Mouse (Mus musculus) heart, postnatal 0 days (tissue): ENCODE data around the gene 2900026A02Rik. TPM values are rescaled to one million over a fixed set of nuclear protein-coding genes. Genes with fewer than 3 reads are reported as not detected.
A peak's percentile ranks its signal among the peaks of the same experiment; 100 is the strongest.

Experiments used
- ATAC-seq: fragments of 200-750 bp; cut with Nextera tagmentation; 2 replicates; pipeline ENCODE4 v1.8.0; 2017; ENCODE audit warnings: low read depth, moderate number of reproducible peaks, moderate library complexity; ENCODE audit not compliant: insufficient read depth
- DNase-seq: peaks from one replicate; pipeline ENCODE4 v3.0.0-alpha.2; 2016; ENCODE audit warnings: low spot score
- H3K27ac ChIP-seq: fragments of 300-500 bp; sonication (generic); 2 replicates; pipeline ENCODE4 v1.5.1; 2014; ENCODE audit warnings: low read depth, mild to moderate bottlenecking
- H3K27me3 ChIP-seq: fragments of 300-500 bp; sonication (generic); 2 replicates; pipeline ENCODE4 v1.6.1; 2014; ENCODE audit warnings: low read length, mixed read lengths; ENCODE audit not compliant: control insufficient read depth, insufficient read depth
- H3K36me3 ChIP-seq: fragments of 300-500 bp; sonication (generic); replicated peaks from 2 replicates; pipeline ENCODE4 v1.6.1; 2014; ENCODE audit warnings: low read length, mixed read lengths; ENCODE audit not compliant: control insufficient read depth, insufficient read depth
- H3K4me1 ChIP-seq: fragments of 300-500 bp; sonication (generic); 2 replicates; pipeline ENCODE4 v1.6.1; 2014; ENCODE audit warnings: antibody characterized with exemption; ENCODE audit not compliant: control insufficient read depth, insufficient read depth
- H3K4me2 ChIP-seq: fragments of 300-500 bp; sonication (generic); 2 replicates; pipeline ENCODE4 v1.6.1; 2014; ENCODE audit warnings: low read depth, mild to moderate bottlenecking, low read length, moderate library complexity
- H3K4me3 ChIP-seq: fragments of 300-500 bp; sonication (generic); 2 replicates; pipeline ENCODE4 v1.5.1; 2014; ENCODE audit warnings: low read depth, low read length
- H3K9ac ChIP-seq: fragments of 300-500 bp; sonication (generic); replicated peaks from 2 replicates; pipeline ENCODE4 v1.6.1; 2014; ENCODE audit warnings: low read depth, low read length, mixed read lengths
- H3K9me3 ChIP-seq: fragments of 300-500 bp; sonication (generic); replicated peaks from 2 replicates; pipeline ENCODE4 v1.6.1; 2016; ENCODE audit warnings: low read length; ENCODE audit not compliant: control insufficient read depth
- CTCF ChIP-seq: IDR thresholded peaks from 2 replicates; pipeline ENCODE4 v1.5.1; 2016; ENCODE audit warnings: antibody characterized with exemption, control low read depth, low read depth
- EP300 ChIP-seq: IDR thresholded peaks from 2 replicates; pipeline ENCODE4 v1.6.1; 2016; ENCODE audit warnings: antibody characterized with exemption, low read depth
- WGBS: fragments of 180-500 bp; shearing (Covaris S2); extraction: QIAGEN DNeasy Blood & Tissue Kit; methylation state at CpG from one replicate; pipeline ENCODE4 v1.1.7; 2014; 5-methylcytosine and 5-hydroxymethylcytosine counted together
- polyA plus RNA-seq: library from polyadenylated mRNA; unstranded; fragments of >200 nt; fragmentation: Nextera tagmentation; extraction: Ambion mirVana; gene quantifications from 2 replicates; pipeline ENCODE4 v1.2.1, GENCODE M21; 2015
- total RNA-seq: library from RNA; depleted of rRNA; stranded (reverse); fragments of >200 nt; gene quantifications from 2 replicates; pipeline ENCODE4 v1.2.3, GENCODE M21; 2014; ENCODE audit warnings: low replicate concordance

Gene 2900026A02Rik
- total and polyA plus RNA-seq, 2 experiments from 2014 or later = 10.2 to 18.9 TPM

- WGBS = 22% methylated on average over 12 of the region's 12 CpGs
- Histone ChIP-seq H3K4me2 (no peak overlapping the region), H3K4me1 (peaks cover 36% of the 10 kb centered on the region), H3K9me3 (no peaks in the 10 kb centered on the region), H3K4me3 (no peak overlapping the region), H3K27me3 (no peaks in the 10 kb centered on the region), H3K27ac (no peak overlapping the region), H3K9ac (no peak overlapping the region; the same call in 1 of the 2 replicates), H3K36me3 (no peaks in the 10 kb centered on the region)
- DNase-seq (peak; percentile 50), ATAC-seq (peak; percentile 47)
- TF ChIP-seq CTCF (no peak), EP300 (no peak)
These were observed 98.5 kb downstream of the 2900026A02Rik start for GRCm38 (mm10) chr5:113122326-113123054.

- H3K9ac ChIP-seq = no peak overlapping the region
These were observed 99.5 kb downstream of the 2900026A02Rik start for GRCm38 (mm10) chr5:113121591-113121875.

GRCm38 (mm10) chr5:113120741-113121590, 100.1 kb downstream of the 2900026A02Rik start:
- H3K4me3 ChIP-seq = no peak overlapping the region
- WGBS = 41% methylated on average over 15 of the region's 15 CpGs
- no peak for DNase-seq
- H3K4me1 ChIP-seq = peaks cover 36% of the 10 kb centered on the region
- no peaks in the 10 kb centered on the region for H3K36me3 ChIP-seq
- TF ChIP-seq CTCF = no peak
- TF ChIP-seq EP300 = no peak
- no peaks in the 10 kb centered on the region for H3K27me3 ChIP-seq
- peak overlapping the region; percentile 40; the same call in 1 of the 2 replicates for H3K27ac ChIP-seq
- H3K4me2 ChIP-seq = no peak overlapping the region
- H3K9me3 ChIP-seq = no peaks in the 10 kb centered on the region
- ATAC-seq = no peak; the same call in 1 of the 2 replicates
- H3K9ac ChIP-seq = peak overlapping the region; percentile 37

More at GRCm38 (mm10) chr5:113121591-113121875, 99.5 kb downstream of the 2900026A02Rik start:
- ATAC-seq = no peak
- H3K9me3 ChIP-seq = no peaks in the 10 kb centered on the region
- H3K4me3 ChIP-seq = no peak overlapping the region
- no peak overlapping the region for H3K27ac ChIP-seq
- peaks cover 36% of the 10 kb centered on the region for H3K4me1 ChIP-seq
- DNase-seq = no peak
- TF ChIP-seq EP300 (no peak), CTCF (no peak)
- WGBS = 80% methylated on average over 6 of the region's 6 CpGs
- no peaks in the 10 kb centered on the region for H3K27me3 ChIP-seq
- no peaks in the 10 kb centered on the region for H3K36me3 ChIP-seq
- no peak overlapping the region for H3K4me2 ChIP-seq

GRCm38 (mm10) chr5:113119861-113120465, 101.1 kb downstream of the 2900026A02Rik start:
- H3K27ac ChIP-seq = 0 out of 2 replicates have a peak overlapping the region, but pooled peaks have one; percentile 24
- TF ChIP-seq CTCF (no peak), EP300 (no peak)
- no peaks in the 10 kb centered on the region for H3K9me3 ChIP-seq
- WGBS = 42% methylated on average over 13 of the region's 13 CpGs
- H3K9ac ChIP-seq = no peak overlapping the region
- no peak overlapping the region for H3K4me3 ChIP-seq
- H3K4me1 ChIP-seq = peaks cover 42% of the 10 kb centered on the region
- H3K4me2 ChIP-seq = no peak overlapping the region
- no peaks in the 10 kb centered on the region for H3K27me3 ChIP-seq
- ATAC-seq = no peak
- 0 out of 2 replicates have a peak, but pooled peaks cover 6% of the 10 kb centered on the region for H3K36me3 ChIP-seq
- DNase-seq = no peak

GRCm38 (mm10) chr5:113119291-113119690, 101.7 kb downstream of the 2900026A02Rik start:
- Histone ChIP-seq H3K4me3 (no peak overlapping the region), H3K36me3 (0 out of 2 replicates have a peak, but pooled peaks cover 6% of the 10 kb centered on the region), H3K27ac (0 out of 2 replicates have a peak overlapping the region, but pooled peaks have one; percentile 24), H3K4me2 (no peak overlapping the region), H3K9me3 (no peaks in the 10 kb centered on the region), H3K4me1 (peaks cover 48% of the 10 kb centered on the region), H3K27me3 (no peaks in the 10 kb centered on the region), H3K9ac (no peak overlapping the region)
- DNase-seq (no peak), ATAC-seq (no peak)
- TF ChIP-seq EP300 = no peak
- no peak for TF ChIP-seq CTCF
- WGBS = 64% methylated on average over 9 of the region's 9 CpGs
